Mouse (Mus musculus): ENCODE data around the gene Uba1. TPM values are rescaled to one million over a fixed set of nuclear protein-coding genes. Genes with fewer than 3 reads are reported as not detected.

Uba1 gene
- polyA plus RNA-seq, 1 experiment from 2014 or later: 188 TPM

GRCm38 (mm10) chrX:20662716-20663443 is 4.8 kb downstream of the Uba1 start:
- Histone ChIP-seq H3K4me3 (replicated peaks) (peak overlapping the region; percentile 61), H3K27ac (replicated peaks) (peak overlapping the region; percentile 83), H3K27me3 (no peaks in the 10 kb centered on the region), H3K36me3 (no peaks in the 10 kb centered on the region), H3K4me1 (peaks cover 3% of the 10 kb centered on the region; the same call in 1 of the 2 replicates), H3K9ac (peak overlapping the region; percentile 39), H3K4me2 (replicated peaks) (peak overlapping the region; percentile 56), H3K9me3 (replicated peaks) (no peaks in the 10 kb centered on the region)
- ATAC-seq (ENCODE audit: insufficient number of reproducible peaks, low FRiP score, low TSS enrichment, low read depth): peak; percentile 88
- 16% methylated on average over 27 of the region's 28 CpGs for WGBS

GRCm38 (mm10) chrX:20663444-20663790 is 5.3 kb downstream of the Uba1 start:
- Histone ChIP-seq H3K36me3 (no peaks in the 10 kb centered on the region), H3K27me3 (no peaks in the 10 kb centered on the region), H3K4me1 (peaks cover 3% of the 10 kb centered on the region; the same call in 1 of the 2 replicates), H3K9me3 (replicated peaks) (no peaks in the 10 kb centered on the region), H3K4me3 (replicated peaks) (peak overlapping the region; percentile 61), H3K4me2 (replicated peaks) (peak overlapping the region; percentile 56), H3K27ac (replicated peaks) (0 out of 2 replicates have a peak overlapping the region, but pooled peaks have one; percentile 34), H3K9ac (peak overlapping the region; percentile 39)
- 13% methylated on average over 9 of the region's 9 CpGs for WGBS
- ATAC-seq (ENCODE audit: insufficient number of reproducible peaks, low FRiP score, low TSS enrichment, low read depth): 0 out of 2 replicates have a peak, but pooled peaks have one; percentile 9

- Histone ChIP-seq H3K9me3 (replicated peaks) (no peaks in the 10 kb centered on the region), H3K27ac (replicated peaks) (peak within 1 kb of the TSS; percentile 95), H3K4me3 (replicated peaks) (peak within 1 kb of the TSS; percentile 64), H3K36me3 (peaks cover 6% of the 10 kb centered on the region; the same call in 1 of the 2 replicates), H3K27me3 (no peaks in the 10 kb centered on the region), H3K4me2 (replicated peaks) (peak within 1 kb of the TSS; percentile 60), H3K9ac (peak within 1 kb of the TSS; percentile 70), H3K4me1 (no peaks in the 10 kb centered on the region)
- 20% methylated on average over 16 of the region's 16 CpGs for WGBS
- ATAC-seq (ENCODE audit: insufficient number of reproducible peaks, low FRiP score, low TSS enrichment, low read depth): peak; percentile 95
Measured at GRCm38 (mm10) chrX:20687519-20688067, 29.5 kb downstream of the Uba1 start, which contains the start of gene Cdk16. Cdk16 (plus strand) TSS chrX:20687954.

- Histone ChIP-seq H3K27me3 (no peaks in the 10 kb centered on the region), H3K9ac (peak overlapping the region; percentile 70), H3K4me3 (replicated peaks) (peak overlapping the region; percentile 64), H3K36me3 (peaks cover 1% of the 10 kb centered on the region; the same call in 1 of the 2 replicates), H3K9me3 (replicated peaks) (no peaks in the 10 kb centered on the region), H3K4me1 (no peaks in the 10 kb centered on the region), H3K4me2 (replicated peaks) (peak overlapping the region; percentile 60), H3K27ac (replicated peaks) (peak overlapping the region; percentile 95)
- peak; percentile 87 for ATAC-seq (ENCODE audit: insufficient number of reproducible peaks, low FRiP score, low TSS enrichment, low read depth)
- WGBS: 10% methylated on average over 32 of the region's 33 CpGs
Measured at GRCm38 (mm10) chrX:20688068-20688547, 30.0 kb downstream of the Uba1 start.

- peak overlapping the region; percentile 60 for H3K4me2 ChIP-seq (replicated peaks)
- peak overlapping the region; percentile 64 for H3K4me3 ChIP-seq (replicated peaks)
- no peaks in the 10 kb centered on the region for H3K9me3 ChIP-seq (replicated peaks)
- peak overlapping the region; percentile 70 for H3K9ac ChIP-seq
- 12% methylated on average over 24 of the region's 35 CpGs for WGBS
- H3K36me3 ChIP-seq: peaks cover 1% of the 10 kb centered on the region; the same call in 1 of the 2 replicates
- peak overlapping the region; percentile 95 for H3K27ac ChIP-seq (replicated peaks)
- peak; percentile 50; the same call in 1 of the 2 replicates for ATAC-seq (ENCODE audit: insufficient number of reproducible peaks, low FRiP score, low TSS enrichment, low read depth)
- no peaks in the 10 kb centered on the region for H3K27me3 ChIP-seq
- no peaks in the 10 kb centered on the region for H3K4me1 ChIP-seq
Measured at GRCm38 (mm10) chrX:20688615-20689014, 30.5 kb downstream of the Uba1 start.

GRCm38 (mm10) chrX:20691566-20691965 is 33.4 kb downstream of the Uba1 start:
- Histone ChIP-seq H3K4me2 (replicated peaks) (no peak overlapping the region), H3K9ac (no peak overlapping the region), H3K27ac (replicated peaks) (no peak overlapping the region), H3K36me3 (peaks cover 29% of the 10 kb centered on the region), H3K4me3 (replicated peaks) (no peak overlapping the region), H3K9me3 (replicated peaks) (no peaks in the 10 kb centered on the region), H3K4me1 (no peaks in the 10 kb centered on the region), H3K27me3 (no peaks in the 10 kb centered on the region)
- no peak for ATAC-seq (ENCODE audit: insufficient number of reproducible peaks, low FRiP score, low TSS enrichment, low read depth)
- WGBS: 73% methylated on average over 3 of the region's 3 CpGs

- H3K9me3 ChIP-seq (replicated peaks): no peaks in the 10 kb centered on the region
- no peak overlapping the region for H3K4me2 ChIP-seq (replicated peaks)
- ATAC-seq (ENCODE audit: insufficient number of reproducible peaks, low FRiP score, low TSS enrichment, low read depth): no peak
- H3K27ac ChIP-seq (replicated peaks): no peak overlapping the region
- H3K9ac ChIP-seq: no peak overlapping the region
- WGBS: 92% methylated on average over 1 of the region's 1 CpGs
- no peaks in the 10 kb centered on the region for H3K27me3 ChIP-seq
- no peaks in the 10 kb centered on the region for H3K4me1 ChIP-seq
- peaks cover 37% of the 10 kb centered on the region for H3K36me3 ChIP-seq
- no peak overlapping the region for H3K4me3 ChIP-seq (replicated peaks)
Measured at GRCm38 (mm10) chrX:20692616-20693015, 34.5 kb downstream of the Uba1 start.

- Histone ChIP-seq H3K36me3 (peaks cover 45% of the 10 kb centered on the region), H3K27ac (replicated peaks) (no peak overlapping the region), H3K4me1 (no peaks in the 10 kb centered on the region), H3K4me3 (replicated peaks) (no peak overlapping the region), H3K4me2 (replicated peaks) (no peak overlapping the region), H3K9ac (no peak overlapping the region), H3K27me3 (no peaks in the 10 kb centered on the region), H3K9me3 (replicated peaks) (no peaks in the 10 kb centered on the region)
- WGBS: 90% methylated on average over 4 of the region's 4 CpGs
- no peak for ATAC-seq (ENCODE audit: insufficient number of reproducible peaks, low FRiP score, low TSS enrichment, low read depth)
Measured at GRCm38 (mm10) chrX:20695842-20696241, 37.7 kb downstream of the Uba1 start.

GRCm38 (mm10) chrX:20703741-20704290 is 45.7 kb downstream of the Uba1 start, which contains the start of gene Usp11:
Usp11 (plus strand) TSS chrX:20703906.
- Histone ChIP-seq H3K36me3 (0 out of 2 replicates have a peak, but pooled peaks cover 4% of the 10 kb centered on the region), H3K27me3 (no peaks in the 10 kb centered on the region), H3K4me3 (replicated peaks) (peak within 1 kb of the TSS; percentile 62), H3K9me3 (replicated peaks) (no peaks in the 10 kb centered on the region), H3K9ac (peak within 1 kb of the TSS; percentile 58), H3K4me2 (replicated peaks) (peak within 1 kb of the TSS; percentile 45), H3K4me1 (no peaks in the 10 kb centered on the region), H3K27ac (replicated peaks) (peak within 1 kb of the TSS; percentile 95)
- WGBS: 21% methylated on average over 32 of the region's 32 CpGs
- ATAC-seq (ENCODE audit: insufficient number of reproducible peaks, low FRiP score, low TSS enrichment, low read depth): 0 out of 2 replicates have a peak, but pooled peaks have one; percentile 34

GRCm38 (mm10) chrX:20704295-20705082 is 46.4 kb downstream of the Uba1 start:
- Histone ChIP-seq H3K27ac (replicated peaks) (peak overlapping the region; percentile 95), H3K9me3 (replicated peaks) (no peaks in the 10 kb centered on the region), H3K4me1 (no peaks in the 10 kb centered on the region), H3K27me3 (no peaks in the 10 kb centered on the region), H3K4me3 (replicated peaks) (peak overlapping the region; percentile 62), H3K9ac (peak overlapping the region; percentile 58), H3K36me3 (no peaks in the 10 kb centered on the region), H3K4me2 (replicated peaks) (peak overlapping the region; percentile 45)
- peak; percentile 93 for ATAC-seq (ENCODE audit: insufficient number of reproducible peaks, low FRiP score, low TSS enrichment, low read depth)
- 16% methylated on average over 32 of the region's 32 CpGs for WGBS

All from embryonic facial prominence, embryonic 15.5 days (tissue).